Mouse (Mus musculus) MEL (cell line): Measurements from ENCODE around the gene Itgb6.

Experiments
- CHD2 ChIP-seq: IDR thresholded peaks from 2 replicates; pipeline ENCODE4 v1.6.1; 2011; ENCODE audit warnings: low read length, improper control_type of control experiment
- CTCF ChIP-seq, 3 experiments: IDR thresholded peaks in 2 of 3; conservative IDR thresholded peaks in 1 of 3; 2 replicates each; pipeline ENCODE4 v1.5.1; 2011 to 2012; ENCODE audit warnings: low read length in 3 of 3, low read depth in 2 of 3, mild to moderate bottlenecking in 2 of 3, improper control_type of control experiment in 1 of 3, inconsistent platforms in 1 of 3, mixed read lengths in 1 of 3, moderate library complexity in 1 of 3; ENCODE audit not compliant: control insufficient read depth in 1 of 3, insufficient read depth in 1 of 3, poor library complexity in 1 of 3, severe bottlenecking in 1 of 3
- ELF1 ChIP-seq: IDR thresholded peaks from 2 replicates; pipeline ENCODE4 v1.6.1; 2014; ENCODE audit warnings: low read depth, mild to moderate bottlenecking, inconsistent platforms, low read length, improper control_type of control experiment, moderate library complexity
- EP300 ChIP-seq, 2 experiments: IDR thresholded peaks; 2 replicates each; pipeline ENCODE4 v1.6.1; 2011; ENCODE audit warnings: improper control_type of control experiment in 2 of 2, low read length in 2 of 2, low read depth in 1 of 2, mild to moderate bottlenecking in 1 of 2
- MAFK ChIP-seq: IDR thresholded peaks from 2 replicates; pipeline ENCODE4 v1.6.1; 2011; ENCODE audit warnings: low read depth, mild to moderate bottlenecking, low read length, improper control_type of control experiment, borderline replicate concordance
- POLR2A ChIP-seq, 2 experiments: IDR thresholded peaks; 2 replicates each; pipeline ENCODE4 v1.6.1; 2011 to 2012; ENCODE audit warnings: low read length in 2 of 2, mild to moderate bottlenecking in 2 of 2, control low read depth in 1 of 2, improper control_type of control experiment in 1 of 2, low read depth in 1 of 2, moderate library complexity in 1 of 2; ENCODE audit not compliant: control insufficient read depth in 1 of 2, insufficient read depth in 1 of 2, poor library complexity in 1 of 2
- RAD21 ChIP-seq: IDR thresholded peaks from 2 replicates; pipeline ENCODE4 v1.6.1; 2011; ENCODE audit warnings: mild to moderate bottlenecking, low read depth, low read length, improper control_type of control experiment
- SIN3A ChIP-seq: IDR thresholded peaks from 2 replicates; pipeline ENCODE4 v1.6.1; 2012; ENCODE audit warnings: low read length, improper control_type of control experiment, inconsistent platforms
- UBTF ChIP-seq: IDR thresholded peaks from 2 replicates; pipeline ENCODE4 v1.6.1; 2012; ENCODE audit warnings: low read depth, mild to moderate bottlenecking, inconsistent platforms, low read length, improper control_type of control experiment, moderate library complexity, borderline replicate concordance; ENCODE audit not compliant: insufficient read depth
- ZNF384 ChIP-seq: IDR thresholded peaks from 2 replicates; pipeline ENCODE4 v1.6.1; 2012; ENCODE audit warnings: low read depth, mild to moderate bottlenecking, inconsistent platforms, low read length, improper control_type of control experiment

- TF ChIP-seq POLR2A (IDR thresholded peaks at IDR 0.05; ENCODE audit: control insufficient read depth in 1 of 2, insufficient read depth in 1 of 2, low read depth in 1 of 2, low read length in 2 of 2, poor library complexity in 1 of 2) (no peak), ZNF384 (no peak), ELF1 (no peak), CHD2 (no peak), EP300 (IDR thresholded peaks at IDR 0.05; ENCODE audit: low read depth in 1 of 2, low read length in 2 of 2) (no peak), CTCF (IDR thresholded peaks at IDR 0.05 in 2 of 3, conservative IDR thresholded peaks at IDR 0.05 in 1 of 3; ENCODE audit: control insufficient read depth in 1 of 3, insufficient read depth in 1 of 3, low read depth in 2 of 3, low read length in 3 of 3, poor library complexity in 1 of 3, severe bottlenecking in 1 of 3) (no peak), UBTF (no peak), SIN3A (no peak), MAFK (no peak), RAD21 (no peak)
Observed at GRCm38 (mm10) chr2:60716549-60716948, 5.9 kb downstream of the Itgb6 start.
